Mouse (Mus musculus) erythroblast, embryonic 14.5 days (primary cell): ENCODE measurements around the gene Cpvl.

Experiments
- GATA1 ChIP-seq: IDR thresholded peaks from 2 replicates; pipeline ENCODE4 v1.6.1; 2012; ENCODE audit warnings: low read length, inconsistent platforms, mixed read lengths
- TAL1 ChIP-seq: IDR thresholded peaks from 3 replicates; pipeline ENCODE4 v1.6.1; 2012; ENCODE audit warnings: low read length, inconsistent platforms, mixed read lengths

- TF ChIP-seq GATA1, result no peak
- TF ChIP-seq TAL1, result no peak
Measured at GRCm38 (mm10) chr6:53968550-53968949, 9.9 kb downstream of the Cpvl start.
